Mouse (Mus musculus) cerebellum, postnatal 4 days (tissue): ENCODE measurements around the gene Cdk10.
"Not testable (repeated sequence)": the region's sequence is repeated elsewhere in the genome, so short reads cannot be mapped to it uniquely, and the experiment has no call there.

Experiments used
- DNase-seq, 2 experiments: peaks; one replicate each; pipeline ENCODE4 v3.0.0; 2022; ENCODE audit warnings: low spot score in 2 of 2, mixed read lengths in 1 of 2

Gene Cdk10

DNA sequence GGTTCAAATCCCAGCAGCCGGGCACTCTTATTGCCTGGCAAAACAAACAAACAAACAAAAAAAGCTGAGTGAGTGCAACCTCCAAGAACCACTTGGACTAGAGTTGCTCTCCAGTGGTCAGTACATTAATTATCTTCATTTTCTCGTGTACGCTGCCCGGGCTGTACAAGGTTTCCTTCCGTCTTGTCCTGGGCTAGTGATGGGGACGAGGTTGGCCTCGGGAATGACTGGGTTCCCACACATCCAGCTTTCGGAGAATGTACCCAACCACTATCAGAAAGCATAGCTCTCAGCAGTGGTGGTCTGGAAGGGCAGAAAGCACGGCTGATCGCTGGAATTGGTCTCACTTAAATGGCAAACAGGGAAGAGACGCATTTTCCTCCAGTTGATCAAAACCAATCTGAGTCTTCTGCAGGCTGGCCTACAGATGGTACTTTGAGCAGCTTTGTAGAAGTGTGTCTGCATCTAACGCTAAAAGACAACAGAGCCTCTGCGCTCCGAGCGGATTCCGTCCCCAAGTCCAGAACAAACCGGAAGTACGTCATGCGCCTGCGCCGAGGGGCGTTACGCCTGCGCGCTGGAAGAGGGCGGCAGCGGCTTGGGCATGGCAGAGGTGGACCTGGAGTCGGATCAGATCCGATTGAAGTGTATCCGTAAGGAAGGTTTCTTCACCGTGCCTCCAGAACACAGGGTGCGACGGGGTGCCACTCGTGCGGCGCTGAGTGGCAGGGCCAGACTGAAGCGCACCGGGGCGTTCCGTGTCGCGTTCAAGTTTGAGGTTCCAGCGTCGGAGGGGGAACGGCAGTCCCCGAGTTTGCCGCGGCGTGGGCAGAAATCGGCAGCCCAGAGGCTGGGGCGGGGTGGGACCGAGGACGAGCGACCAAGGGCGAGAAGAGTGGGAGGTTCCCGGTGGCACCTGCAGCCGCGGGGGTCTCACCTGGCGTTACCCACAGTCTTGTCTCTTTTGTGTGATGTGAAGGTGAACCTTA, at the start of gene Cdk10:
Cdk10 (plus strand) TSS at position 565 of the 989 bp plus-strand sequence.
- DNase-seq: peak; percentile 78 to 89

DNA sequence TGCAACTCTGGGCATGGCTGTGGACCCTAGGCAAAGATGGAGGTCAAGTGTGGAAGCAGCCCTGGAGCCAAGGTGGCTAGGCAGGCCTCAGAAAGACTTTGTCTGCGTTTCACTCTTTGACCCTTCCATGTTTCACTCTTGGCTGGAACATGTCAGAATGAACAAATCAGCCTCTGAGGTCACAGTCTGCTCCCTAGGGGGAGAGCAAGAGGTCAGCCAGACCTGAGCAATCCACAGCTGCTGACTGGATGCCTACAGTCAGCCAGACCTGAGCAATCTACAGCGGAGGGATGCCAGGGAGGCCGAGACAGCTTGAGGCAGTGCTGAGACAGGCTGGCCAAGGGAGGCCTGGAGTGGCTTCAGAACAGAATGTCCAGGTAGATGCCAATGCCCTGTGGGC, 43.3 kb upstream of the Cdk10 start:
- DNase-seq: no peak

DNA sequence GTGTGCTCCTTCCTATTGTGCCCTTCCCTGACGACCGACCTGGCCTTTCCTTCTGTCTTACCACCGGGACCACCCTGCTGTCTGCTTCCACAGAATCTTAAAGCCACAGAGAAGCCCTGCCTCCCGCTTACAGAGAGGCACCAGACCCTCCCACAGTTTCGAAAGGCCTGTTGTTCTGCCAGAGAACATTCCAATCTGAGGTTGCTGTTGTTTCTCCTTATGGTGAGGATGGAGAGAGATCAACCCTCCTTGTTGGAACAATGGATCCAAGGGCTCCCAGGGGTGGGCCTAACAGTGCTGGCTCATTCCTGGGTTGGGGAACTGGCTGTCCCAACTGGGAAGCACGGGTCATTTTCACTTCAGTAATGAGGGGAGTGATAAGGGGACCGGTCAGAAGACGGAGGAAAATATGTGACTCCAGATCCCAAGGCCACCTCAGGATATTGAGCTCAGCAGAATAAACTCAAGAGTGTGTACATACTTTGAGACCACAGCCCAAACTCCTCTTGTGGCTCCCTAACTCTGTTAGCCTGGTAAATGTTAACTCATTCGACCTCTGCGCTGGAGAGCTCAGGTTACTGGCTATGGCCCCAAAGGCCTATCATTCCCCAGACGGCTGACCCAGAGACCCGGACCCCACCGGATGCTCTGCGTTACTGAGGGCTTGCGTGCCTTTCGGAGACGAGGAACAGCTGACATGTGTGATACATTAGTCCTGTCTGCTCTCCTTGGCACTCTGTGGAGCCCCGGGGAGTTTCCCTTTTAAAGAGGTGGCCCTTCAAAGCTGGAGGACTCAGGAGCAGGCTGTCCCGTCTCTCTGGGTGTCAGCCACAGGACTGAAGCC, 38.9 kb upstream of the Cdk10 start, which contains the start of gene Dpep1:
Dpep1 (plus strand) TSS at position 677 of the 844 bp plus-strand sequence.
- DNase-seq: no peak

DNA sequence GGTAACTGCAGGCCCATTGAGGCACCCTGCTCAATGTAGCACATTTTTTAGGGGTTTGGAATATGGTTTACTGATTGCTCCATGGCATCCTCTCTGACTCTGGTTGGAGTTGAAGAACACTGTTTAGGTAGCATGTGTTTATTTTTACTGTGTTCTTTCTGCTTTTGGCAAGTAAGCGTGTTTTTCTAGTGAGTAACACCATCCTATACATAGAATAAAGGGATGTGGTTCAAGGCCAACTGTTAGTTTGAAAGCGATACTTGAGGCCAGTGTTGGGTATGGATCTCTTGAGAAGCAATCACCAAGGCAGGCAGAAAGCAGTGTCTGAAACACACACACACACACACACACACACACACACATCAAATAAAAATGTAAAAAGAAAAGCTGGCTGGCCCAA, 36.6 kb upstream of the Cdk10 start:
- DNase-seq: no peak

DNA sequence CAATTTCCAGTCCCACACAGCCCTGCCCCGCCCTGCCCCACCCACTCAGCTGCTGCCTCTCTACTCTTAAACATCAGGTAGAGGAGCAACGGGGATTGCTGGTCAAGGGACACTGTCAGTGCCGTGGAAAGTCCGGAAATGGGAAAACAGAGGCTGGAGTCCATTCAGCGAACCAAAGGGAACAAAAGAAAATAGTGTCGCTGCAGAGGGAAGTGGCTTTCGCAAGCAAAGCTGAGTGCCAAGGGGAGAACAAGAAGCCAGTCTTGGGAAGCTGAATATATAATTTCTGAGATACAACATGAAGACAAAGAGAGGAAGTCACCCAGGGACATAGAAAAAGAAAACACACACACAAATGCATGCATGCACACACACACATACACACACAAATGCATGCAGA, 35.8 kb upstream of the Cdk10 start:
- DNase-seq: no peak

DNA sequence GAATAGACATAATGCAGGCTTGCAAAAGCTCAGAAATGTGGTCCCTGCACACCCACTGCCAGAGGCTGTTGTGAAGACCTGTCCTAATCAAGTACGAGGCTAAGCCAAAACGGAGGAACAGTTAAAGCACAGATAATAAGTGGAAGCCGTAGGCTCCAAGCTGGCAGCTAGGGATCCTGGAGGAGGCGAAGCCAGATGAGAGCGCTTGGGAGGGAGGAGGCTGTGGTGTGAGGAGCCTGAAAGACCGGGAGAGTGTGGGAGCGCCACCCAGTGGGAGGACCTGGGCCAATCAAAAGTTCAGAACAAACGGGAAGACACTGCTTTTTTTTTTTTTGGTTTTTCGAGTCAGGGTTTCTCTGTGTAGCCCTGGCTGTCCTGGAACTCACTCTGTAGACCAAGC, 34.0 kb upstream of the Cdk10 start:
- peak; percentile 56 to 71 for DNase-seq

DNA sequence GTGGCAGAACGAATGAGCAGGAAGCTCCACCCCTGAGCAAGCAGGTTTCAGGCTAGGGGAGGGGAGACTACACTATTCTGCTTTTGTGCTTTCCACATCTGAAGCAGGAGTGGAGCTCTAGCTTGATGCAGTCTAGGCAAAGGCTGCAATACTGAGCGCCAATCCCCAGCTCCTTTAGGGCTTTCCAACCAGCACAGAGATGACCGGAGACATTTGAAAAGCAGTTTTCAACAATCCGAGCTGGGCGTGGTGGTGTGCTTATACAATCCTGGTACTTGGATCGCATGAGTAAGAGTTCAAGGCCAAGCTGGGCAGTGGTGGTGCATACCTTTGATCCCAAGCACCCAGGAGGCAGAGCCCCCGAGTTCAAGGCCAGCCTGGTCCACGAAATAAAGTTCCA, 32.7 kb upstream of the Cdk10 start:
- no peak for DNase-seq

DNA sequence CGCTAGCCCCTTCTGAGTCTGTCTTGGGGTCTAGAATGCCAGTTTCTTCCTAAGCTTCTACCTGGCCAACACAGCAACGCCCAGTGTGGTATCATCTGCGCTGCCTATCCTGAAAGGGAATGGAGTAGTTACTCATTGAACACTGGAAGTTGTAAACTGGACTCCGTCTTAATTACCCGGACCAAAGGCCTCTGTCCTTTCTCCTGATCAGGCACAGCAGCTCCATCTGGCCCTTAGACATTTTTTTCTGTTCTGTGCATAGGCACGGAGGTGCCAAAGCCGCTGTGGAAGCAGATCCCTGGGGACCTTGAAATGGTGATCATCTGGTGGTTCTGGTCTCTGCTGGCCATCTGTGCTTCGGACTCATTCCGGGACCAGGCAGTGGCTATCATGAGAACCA, 30.9 kb upstream of the Cdk10 start:
- DNase-seq: no peak

DNA sequence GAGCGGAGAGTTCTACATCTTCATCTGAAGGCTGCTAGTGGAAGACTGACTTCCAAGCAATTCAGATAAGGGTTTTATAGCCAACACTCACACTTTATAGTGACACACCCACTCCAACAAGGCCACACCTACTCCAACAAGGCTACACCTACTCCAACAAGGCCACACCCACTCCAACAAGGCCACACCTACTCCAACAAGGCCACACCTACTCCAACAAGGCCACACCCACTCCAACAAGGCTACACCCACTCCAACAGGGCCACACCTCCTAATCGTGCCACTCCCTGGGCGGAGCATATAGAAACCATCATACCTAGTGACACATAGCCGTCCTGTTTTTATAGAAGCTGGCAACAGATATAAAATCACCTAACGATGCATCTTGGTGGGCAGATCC, 27.6 kb upstream of the Cdk10 start:
- not testable (repeated sequence) for DNase-seq

DNA sequence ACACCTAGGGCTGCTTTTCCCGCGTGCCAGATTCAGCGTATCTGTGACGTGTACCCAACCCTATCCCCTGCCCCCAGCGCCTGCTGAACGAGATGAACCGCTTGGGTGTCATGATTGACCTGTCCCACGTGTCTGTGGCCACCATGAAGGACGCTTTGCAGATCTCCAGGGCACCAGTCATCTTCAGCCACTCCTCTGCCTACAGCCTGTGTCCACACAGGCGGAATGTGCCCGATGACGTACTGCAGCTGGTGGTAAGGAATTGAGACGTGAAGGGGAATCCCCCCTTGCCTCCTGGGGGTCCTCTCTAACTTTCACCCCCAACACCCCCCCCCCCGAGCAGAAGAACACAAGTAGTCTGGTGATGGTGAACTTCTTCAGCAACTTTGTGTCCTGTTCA, 24.8 kb upstream of the Cdk10 start:
- no peak for DNase-seq

DNA sequence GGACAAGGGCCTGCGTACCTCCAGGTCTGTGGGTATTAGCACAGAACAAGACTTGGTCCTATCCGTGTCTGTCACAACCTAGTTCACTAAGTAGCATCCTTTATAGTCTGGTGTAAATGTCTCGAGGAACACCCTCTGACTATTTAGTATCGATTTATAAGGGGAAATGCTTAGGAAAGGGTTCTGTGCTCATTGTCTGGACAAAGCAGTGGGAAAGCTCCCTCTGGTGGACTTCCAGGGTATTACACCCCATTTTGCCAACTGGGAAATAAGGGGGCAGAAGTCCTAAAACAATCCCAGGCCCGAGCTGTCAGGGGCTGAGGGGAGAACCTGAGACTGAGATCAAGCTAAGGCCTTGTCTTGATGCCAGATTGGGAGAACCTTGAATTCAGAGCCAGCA, 22.4 kb upstream of the Cdk10 start:
- DNase-seq: peak; percentile 68 to 84

DNA sequence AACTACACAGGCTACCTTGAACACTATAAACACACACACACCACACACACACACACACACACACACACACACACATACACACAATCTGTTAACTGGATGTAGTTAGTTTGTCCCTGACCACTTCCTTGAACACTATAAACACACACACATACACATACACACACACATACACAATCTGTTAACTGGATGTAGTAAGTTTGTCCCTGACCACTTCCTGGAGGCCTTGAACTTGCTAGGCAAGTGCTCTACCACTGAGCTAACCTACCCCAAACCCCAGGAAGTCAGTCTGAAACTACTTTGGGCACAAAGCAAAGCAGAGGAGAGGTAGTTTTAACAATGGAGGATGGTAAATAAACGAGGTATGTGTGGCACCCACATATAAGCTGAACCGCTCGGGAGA, 21.1 kb upstream of the Cdk10 start:
- no peak for DNase-seq

DNA sequence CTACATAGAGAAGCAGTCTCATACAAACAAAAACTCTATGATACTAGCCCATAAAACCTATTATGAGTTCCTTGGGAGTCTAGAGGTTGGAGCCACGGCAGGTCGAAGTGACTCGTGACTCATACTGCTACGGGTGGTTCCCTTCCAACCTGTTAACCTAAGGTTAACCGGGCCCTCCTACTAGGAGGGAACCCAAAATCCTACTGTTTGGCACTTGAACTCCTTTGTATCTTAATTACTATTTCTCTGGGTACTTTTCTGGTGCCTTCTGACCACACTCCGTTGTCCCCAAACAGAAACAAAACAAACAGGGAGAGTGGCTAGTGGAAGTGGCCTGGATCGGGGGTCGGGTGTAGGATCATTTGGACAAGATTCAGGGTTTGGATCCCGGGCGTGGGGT, 12.8 kb upstream of the Cdk10 start:
- DNase-seq: no peak

DNA sequence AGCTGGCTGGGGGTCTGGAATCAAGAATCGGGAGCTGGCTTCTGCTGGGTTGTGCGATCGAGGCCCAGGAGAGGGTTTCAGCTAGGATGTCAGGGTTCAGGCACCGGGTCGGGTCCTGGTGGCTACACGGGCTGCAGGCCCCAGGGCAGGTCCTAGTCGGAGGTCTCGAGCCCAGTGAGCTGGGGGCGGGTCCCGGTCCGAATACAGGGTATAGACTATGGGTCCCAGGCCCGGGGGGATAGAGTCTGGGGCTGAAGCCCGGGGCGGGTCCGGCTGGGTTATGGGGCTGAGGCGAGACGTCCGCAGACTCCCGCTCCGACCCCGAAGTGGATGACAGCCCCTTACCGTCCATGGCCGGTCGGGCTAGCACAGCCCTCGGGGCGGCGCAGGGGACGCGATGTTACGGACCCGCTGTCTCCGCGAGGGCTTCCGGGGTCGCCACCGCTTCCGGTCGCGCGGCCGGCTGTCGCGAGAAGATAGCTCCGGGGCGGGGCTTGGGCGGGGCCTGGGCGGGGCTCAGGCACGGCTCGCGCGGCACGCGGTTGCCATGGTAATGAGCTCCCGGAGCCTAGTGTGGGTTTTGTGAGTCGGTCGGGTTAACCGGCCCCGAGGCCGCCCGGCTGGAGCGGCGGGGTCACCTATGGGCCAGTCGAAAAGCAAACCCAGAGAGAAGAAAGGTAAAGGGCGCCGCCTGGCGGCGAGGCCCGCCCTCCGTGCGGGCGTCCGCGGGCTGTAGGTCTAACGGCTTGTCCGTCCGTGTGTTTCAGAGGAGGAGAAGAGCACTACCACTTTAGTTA, 12.1 kb upstream of the Cdk10 start, which contains the start of the genes Chmp1a and Spata33:
Chmp1a (minus strand) TSS at position 443 of the 797 bp plus-strand sequence.
Spata33 (plus strand) TSS at position 512 of the 797 bp plus-strand sequence.
- DNase-seq: peak; percentile 67 to 91

DNA sequence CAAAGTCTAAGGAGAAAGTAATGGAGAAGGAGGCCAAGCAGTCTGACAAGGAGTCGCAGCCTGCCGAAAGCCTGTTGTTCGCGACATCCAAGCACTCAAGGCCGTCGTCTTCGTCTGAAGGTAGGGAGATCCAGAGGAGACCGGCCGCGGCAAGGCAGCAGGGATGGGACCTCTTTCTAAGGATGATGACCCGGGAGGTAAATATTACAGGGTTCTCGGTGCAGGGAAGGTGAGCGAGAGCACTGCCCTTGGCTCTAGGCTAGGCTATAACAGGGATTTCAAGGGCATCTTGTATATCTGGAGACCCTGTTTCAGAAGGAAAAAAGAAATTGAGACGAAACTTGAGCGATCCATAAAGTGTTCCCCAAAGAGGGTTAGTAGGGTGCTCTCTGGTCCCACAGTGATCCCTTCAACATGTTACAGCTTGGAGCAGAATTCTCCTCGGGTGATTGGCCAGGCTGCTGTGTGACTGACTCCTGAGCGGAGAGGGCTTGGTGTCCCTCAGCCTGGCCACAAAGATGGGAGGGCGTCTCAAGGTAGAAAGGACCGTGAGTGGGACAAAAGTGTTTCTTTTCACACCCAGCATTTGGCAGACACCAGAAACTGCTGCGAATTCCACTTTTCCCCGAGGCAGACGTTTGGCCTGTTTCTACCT, 11.4 kb upstream of the Cdk10 start:
- no peak for DNase-seq

DNA sequence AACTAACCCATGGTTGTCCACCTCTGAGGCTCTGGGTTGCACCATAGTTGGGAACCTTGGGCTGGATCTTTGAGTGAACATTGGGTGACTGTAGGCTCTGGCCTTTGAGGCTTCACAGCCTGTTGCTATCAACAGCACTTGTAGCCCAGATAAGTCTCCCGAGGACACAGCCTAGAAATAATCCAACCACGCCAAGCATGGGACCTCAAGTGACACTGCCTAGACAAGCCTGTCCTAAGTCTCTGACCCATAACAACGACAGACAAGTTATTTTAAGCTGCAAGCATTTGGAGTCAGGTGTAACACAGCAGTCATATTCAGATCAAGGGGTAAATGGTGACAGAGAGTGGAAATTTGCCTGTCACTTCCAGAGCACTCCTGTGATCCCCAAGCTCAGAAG, 9.2 kb upstream of the Cdk10 start:
- no peak for DNase-seq

DNA sequence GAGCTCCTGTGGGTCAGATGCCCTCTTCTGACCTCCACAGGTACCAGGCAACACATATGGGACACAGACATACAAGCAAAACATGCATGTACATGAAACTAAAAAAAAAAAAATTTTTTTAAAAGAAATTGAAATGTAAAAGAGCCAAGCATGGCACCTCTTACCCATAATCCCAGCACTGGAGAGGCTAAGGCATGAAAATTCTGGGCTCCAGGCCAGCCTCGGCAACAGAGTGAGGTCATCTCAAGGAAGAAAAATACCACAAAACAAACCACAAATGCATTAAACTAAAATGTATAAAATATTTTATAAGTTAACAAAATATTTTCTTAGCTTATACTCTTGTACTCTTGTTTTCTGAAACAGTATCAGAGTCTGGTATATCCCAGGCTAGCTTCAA, 3.7 kb upstream of the Cdk10 start:
- DNase-seq: no peak

DNA sequence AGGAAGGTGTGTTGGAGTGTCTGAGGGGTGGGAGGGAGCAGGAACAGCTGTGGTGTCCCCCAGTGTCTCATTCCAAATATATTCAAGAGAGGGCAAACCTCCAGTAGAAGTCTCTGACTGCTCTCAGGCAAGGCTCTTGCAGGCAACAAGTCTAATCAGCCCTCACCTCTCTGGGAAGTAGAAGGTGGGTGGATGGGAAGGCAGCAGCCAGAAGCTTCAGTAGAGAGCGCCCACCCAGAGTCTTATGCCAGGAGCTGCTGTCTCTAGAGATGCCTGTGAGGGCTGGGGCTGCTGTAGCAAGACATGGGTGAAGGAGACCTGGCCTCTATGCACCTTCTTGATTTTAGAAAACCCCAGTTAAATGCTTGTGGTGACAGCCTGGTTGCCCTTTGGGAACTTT, 3.8 kb downstream of the Cdk10 start:
- DNase-seq: no peak

DNA sequence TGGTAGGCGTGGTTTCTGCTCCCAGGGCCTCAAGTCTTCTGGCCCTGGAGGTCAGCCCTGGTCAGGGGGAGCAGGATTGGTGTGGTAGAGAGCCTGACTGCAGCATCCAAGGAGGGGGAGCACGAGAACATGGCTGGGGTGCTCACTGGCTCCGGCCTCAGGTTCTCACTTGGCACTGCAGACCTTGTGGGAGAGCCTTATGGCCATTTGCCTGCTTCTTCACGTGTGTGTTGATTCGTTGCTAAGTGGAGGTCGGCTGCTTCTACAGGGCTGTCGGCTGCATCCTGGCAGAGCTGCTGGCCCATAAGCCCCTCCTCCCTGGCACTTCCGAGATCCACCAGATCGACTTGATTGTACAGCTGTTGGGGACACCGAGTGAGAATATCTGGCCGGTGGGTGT, 5.7 kb downstream of the Cdk10 start:
- DNase-seq: not testable (repeated sequence)

DNA sequence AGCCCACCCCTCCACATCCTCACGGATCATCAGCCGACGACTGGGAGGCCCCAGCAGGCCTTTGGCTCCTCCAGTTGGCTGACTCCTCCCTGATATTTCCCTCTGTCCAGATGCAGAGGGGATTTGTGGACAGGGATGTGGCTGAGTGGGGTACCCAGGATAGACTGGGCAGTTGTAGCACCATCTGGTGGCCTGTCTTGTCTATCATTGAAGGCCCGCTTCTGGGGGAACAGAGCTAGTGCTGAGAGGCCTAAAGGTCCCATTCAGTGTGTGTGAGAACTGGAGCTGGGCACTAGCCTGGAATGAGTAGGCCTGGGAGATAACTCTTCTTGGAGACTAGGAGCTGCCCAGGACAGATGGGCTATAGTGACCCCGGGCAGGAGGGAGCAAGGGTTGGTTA, 7.1 kb downstream of the Cdk10 start:
- no peak for DNase-seq

DNA sequence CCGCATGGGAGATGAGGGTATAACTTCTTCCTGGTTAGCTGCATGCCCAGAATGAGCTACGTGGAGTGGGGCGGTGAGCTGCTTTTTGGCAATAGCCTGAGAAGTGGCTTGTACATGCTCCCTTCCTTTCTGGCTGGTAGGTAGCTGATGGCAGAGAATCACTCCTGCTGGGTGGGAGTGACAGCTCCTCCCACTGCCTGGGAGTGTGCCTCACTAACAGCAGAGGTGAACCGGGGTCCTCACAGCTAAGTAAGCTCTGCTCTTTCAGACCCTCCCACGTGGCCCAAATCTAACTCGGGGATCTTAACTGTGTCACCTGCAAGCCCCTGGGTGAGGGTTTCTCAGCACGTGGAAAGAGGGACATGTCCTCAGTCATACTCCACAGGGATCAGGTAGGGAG, 7.9 kb downstream of the Cdk10 start:
- no peak for DNase-seq
